22 mouse cellular contexts compared by ENCODE assay signal in the genomic region with DNA sequence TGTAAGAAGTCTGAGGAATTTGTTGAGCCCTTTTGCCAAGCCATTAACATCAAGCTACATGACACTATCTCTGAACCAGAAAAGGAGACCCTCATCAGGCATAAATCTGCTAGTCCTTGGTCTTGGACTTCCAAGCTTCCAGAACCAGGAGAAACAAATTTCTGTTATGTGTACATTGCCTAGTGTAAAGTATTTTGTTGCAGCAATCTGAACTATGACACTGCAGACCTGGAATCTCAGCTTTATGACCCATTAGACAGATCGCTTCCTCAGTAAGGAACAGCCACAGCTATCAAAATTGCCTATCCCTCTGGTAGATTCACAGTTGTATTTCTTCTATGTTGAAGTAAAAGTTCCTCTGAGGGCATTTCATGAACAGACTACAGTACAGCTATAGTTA.
DNase-seq lines count a peak whose midpoint lies in the region; ATAC-seq and TF ChIP-seq lines count a peak whose summit lies in the region.
"Had no signal": no experiment of that assay in that cellular context is flagged by ENCODE, and none has a peak within 500 bp of the region (broad histone marks: within the 10 kb centered on the region; RNA-seq: fewer than 3 reads in every experiment).

No protein-coding gene starts in this region.

- H3K36me3 ChIP-seq in kidney, embryonic 14.5 days (ENCODE audit: control insufficient read depth, insufficient read depth, low read length): no peaks in the 10 kb centered on the region
- no peaks in the 10 kb centered on the region for H3K36me3 ChIP-seq in kidney, embryonic 16.5 days (ENCODE audit: insufficient read depth, low read length)
- H3K36me3 ChIP-seq: embryonic facial prominence, embryonic 10.5 days; embryonic facial prominence, embryonic 12.5 days; forebrain, embryonic 15.5 days; G1E had no signal

- no peak overlapping the region for H3K4me2 ChIP-seq in kidney, embryonic 14.5 days (replicated peaks; ENCODE audit: low read depth, low read length)
- no peak overlapping the region for H3K4me2 ChIP-seq in kidney, embryonic 16.5 days (replicated peaks; ENCODE audit: low read depth, low read length)
- H3K4me2 ChIP-seq: embryonic facial prominence, embryonic 12.5 days; forebrain, embryonic 13.5 days; forebrain, embryonic 15.5 days had no signal

- TF ChIP-seq CTCF in layer of hippocampus, adult 2 months (conservative IDR thresholded peaks at IDR 0.05): no peak

- no peaks in the 10 kb centered on the region for H3K9me3 ChIP-seq in kidney, embryonic 14.5 days (ENCODE audit: control insufficient read depth, low read length)
- no peaks in the 10 kb centered on the region for H3K9me3 ChIP-seq in kidney, embryonic 16.5 days (ENCODE audit: low read length)
- H3K9me3 ChIP-seq: embryonic facial prominence, embryonic 10.5 days; embryonic facial prominence, embryonic 12.5 days; forebrain, embryonic 13.5 days; forebrain, embryonic 15.5 days; G1E had no signal

- WGBS in kidney, embryonic 14.5 days: 56% methylated on average over 1 of the region's 1 CpGs
- WGBS in kidney, embryonic 16.5 days: 54% methylated on average over 1 of the region's 1 CpGs

- ATAC-seq in kidney, embryonic 14.5 days (ENCODE audit: low FRiP score, low TSS enrichment): peak; percentile 78
- peak; percentile 87 for ATAC-seq in kidney, embryonic 16.5 days (ENCODE audit: low FRiP score, low TSS enrichment)
- ATAC-seq: activated CD4-positive, CD25-positive, alpha-beta regulatory T cell, adult 4 months; CD4-positive, CD25-positive, alpha-beta regulatory T cell, adult 4 months had no signal

- no peaks in the 10 kb centered on the region for H3K27me3 ChIP-seq in kidney, embryonic 14.5 days (ENCODE audit: control insufficient read depth, insufficient read depth, low read length)
- no peaks in the 10 kb centered on the region for H3K27me3 ChIP-seq in kidney, embryonic 16.5 days (ENCODE audit: insufficient read depth, low read length)
- H3K27me3 ChIP-seq: CH12.LX; embryonic facial prominence, embryonic 12.5 days; forebrain, embryonic 13.5 days; forebrain, embryonic 15.5 days; Patski had no signal

- no peak overlapping the region for H3K9ac ChIP-seq in kidney, embryonic 14.5 days (ENCODE audit: low read depth, low read length)
- no peak overlapping the region for H3K9ac ChIP-seq in kidney, embryonic 16.5 days (replicated peaks; ENCODE audit: low read length)
- H3K9ac ChIP-seq: embryonic facial prominence, embryonic 12.5 days; forebrain, embryonic 13.5 days; forebrain, embryonic 15.5 days had no signal

- H3K4me3 ChIP-seq in kidney, embryonic 14.5 days (ENCODE audit: low read length): no peak overlapping the region
- no peak overlapping the region for H3K4me3 ChIP-seq in kidney, embryonic 16.5 days (ENCODE audit: low read length)
- no peak overlapping the region for H3K4me3 ChIP-seq in layer of hippocampus, adult 2 months
- H3K4me3 ChIP-seq: embryonic facial prominence, embryonic 10.5 days; embryonic facial prominence, embryonic 12.5 days; forebrain, embryonic 13.5 days; forebrain, embryonic 15.5 days had no signal

- DNase-seq in kidney, adult 9 months: no peak
- no peak for DNase-seq in kidney, postnatal 36 days
- DNase-seq in layer of hippocampus, adult 2 months (ENCODE audit: low spot score in 2 of 2): no peak
- DNase-seq in layer of hippocampus, adult 8-10 months (ENCODE audit: low spot score in 2 of 2): no peak
- DNase-seq: adrenal gland, adult 8-10 months; adrenal gland, postnatal 14 days; B cell, adult 2 months; cerebellum, adult 11-12 months; cerebellum, adult 9-10 months; cerebellum, postnatal 10 days; cerebellum, postnatal 25 days had no signal

- H3K4me1 ChIP-seq in kidney, embryonic 14.5 days (ENCODE audit: control insufficient read depth, insufficient read depth, low read length): no peaks in the 10 kb centered on the region
- 0 out of 2 replicates have a peak, but pooled peaks cover 4% of the 10 kb centered on the region for H3K4me1 ChIP-seq in kidney, embryonic 16.5 days (ENCODE audit: insufficient read depth, low read length)
- H3K4me1 ChIP-seq: embryonic facial prominence, embryonic 12.5 days had no signal

- no peak overlapping the region for H3K27ac ChIP-seq in kidney, embryonic 14.5 days (ENCODE audit: low read depth, low read length)
- H3K27ac ChIP-seq in kidney, embryonic 16.5 days (ENCODE audit: low read length): no peak overlapping the region
- H3K27ac ChIP-seq in layer of hippocampus, adult 2 months: peak overlapping the region; percentile 40; the same call in 1 of the 2 replicates
- H3K27ac ChIP-seq: embryonic facial prominence, embryonic 10.5 days; embryonic facial prominence, embryonic 12.5 days; forebrain, embryonic 15.5 days had no signal
